Mouse (Mus musculus) spleen, adult 2 months (tissue): Measurements from ENCODE around the gene Ndufa1.
"Not testable (repeated sequence)": the region's sequence is repeated elsewhere in the genome, so short reads cannot be mapped to it uniquely, and the experiment has no call there.

Experiments
- CTCF ChIP-seq: fragments of 200-500 bp; IDR thresholded peaks from 2 replicates; pipeline ENCODE4 v1.5.1; 2011; ENCODE audit warnings: mild to moderate bottlenecking, inconsistent platforms; ENCODE audit not compliant: insufficient read depth, insufficient read length, insufficient replicate concordance; ENCODE audit errors: extremely low read depth
- POLR2A ChIP-seq: fragments of 200-500 bp; IDR thresholded peaks from 2 replicates; pipeline ENCODE4 v1.6.1; 2011; ENCODE audit warnings: low read depth, low read length, inconsistent platforms

DNA sequence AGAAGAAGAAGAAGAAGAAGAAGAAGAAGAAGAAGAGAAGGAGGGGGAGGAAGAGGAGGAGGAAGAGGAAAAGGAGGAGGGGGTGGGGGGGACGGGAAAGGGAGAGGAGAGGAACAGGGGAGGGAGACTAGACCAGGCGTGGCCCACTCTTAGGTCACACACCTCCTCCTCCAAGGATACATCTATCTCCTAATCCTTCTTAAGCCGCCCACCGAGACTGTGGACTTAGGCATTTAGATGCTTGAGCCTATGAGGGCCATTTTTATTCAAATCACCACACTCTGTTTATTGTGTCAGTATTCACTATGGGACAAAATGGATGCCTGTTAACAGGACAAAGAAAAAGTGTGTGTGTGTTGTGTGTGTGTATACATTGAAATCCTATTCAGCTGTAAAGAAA is 46.5 kb downstream of the Ndufa1 start:
- not testable (repeated sequence) for TF ChIP-seq CTCF, POLR2A
